Mouse (Mus musculus) kidney, adult 10 weeks (tissue): ENCODE results near the gene Gm21904. TPM values are rescaled to one million over a fixed set of nuclear protein-coding genes. Genes with fewer than 3 reads are reported as not detected.

ENCODE experiments used
- polyA plus RNA-seq: library from polyadenylated mRNA; stranded (reverse); fragments of 350-450 nt; fragmentation: Illumina TruSeq; extraction: RNeasy Lipid Tissue Mini Kit (QIAGEN cat#74804); gene quantifications from one replicate; pipeline ENCODE4 v1.2.3, GENCODE M21; 2014; ENCODE audit warnings: low read depth, low replicate concordance

The Gm21904 gene
- polyA plus RNA-seq, result not detected

GRCm38 (mm10) chrY:17846166-17846565 lies at the start of gene Gm21904:
TSS of gene Gm21904 (minus strand) at chrY:17846266.

GRCm38 (mm10) chrY:17874441-17874840 lies 28.4 kb upstream of the Gm21904 start, which contains the start of the genes Gm20772 and Gm20831:
TSS of gene Gm20772 (plus strand) at chrY:17874741.
TSS of gene Gm20831 (plus strand) at chrY:17874741.

Other genes starting within 250 kb of the Gm21904 start
- not detected for gene Gm20772, start 28.5 kb upstream of the Gm21904 start, polyA plus RNA-seq
- not detected for gene Gm20831, start 28.5 kb upstream of the Gm21904 start, polyA plus RNA-seq
- gene Srsy, start 91.1 kb upstream of the Gm21904 start, polyA plus RNA-seq, result not detected
- gene Gm21764, start 215.5 kb upstream of the Gm21904 start, polyA plus RNA-seq, result not detected
- gene Ssty1, start 242.8 kb upstream of the Gm21904 start, polyA plus RNA-seq, result not detected